Mouse (Mus musculus): Measurements from ENCODE around the gene Gm9376.

The Gm9376 gene

GRCm38 (mm10) chr14:118266660-118267059 is at the start of gene Gm9376:
Gene Gm9376, plus strand, starts transcription at chr14:118266960.
- DNase-seq (ENCODE audit: low spot score), result no peak

- no peak for DNase-seq (ENCODE audit: low spot score)
These were observed 45.9 kb upstream of the Gm9376 start for GRCm38 (mm10) chr14:118220885-118221284.

GRCm38 (mm10) chr14:118225061-118225743 is 41.6 kb upstream of the Gm9376 start:
- no peak for DNase-seq (ENCODE audit: low spot score)

- DNase-seq (ENCODE audit: low spot score), result no peak
These were observed 40.8 kb upstream of the Gm9376 start for GRCm38 (mm10) chr14:118225911-118226310.

- no peak for DNase-seq (ENCODE audit: low spot score)
These were observed 40.1 kb upstream of the Gm9376 start for GRCm38 (mm10) chr14:118226471-118227155.

GRCm38 (mm10) chr14:118232381-118232970 is 34.3 kb upstream of the Gm9376 start:
- DNase-seq (ENCODE audit: low spot score), result no peak

GRCm38 (mm10) chr14:118233786-118234540 is 32.8 kb upstream of the Gm9376 start:
- DNase-seq (ENCODE audit: low spot score), result no peak

- DNase-seq (ENCODE audit: low spot score), result peak; percentile 16
These were observed 32.1 kb upstream of the Gm9376 start for GRCm38 (mm10) chr14:118234541-118235210.

- DNase-seq (ENCODE audit: low spot score), result peak; percentile 3
These were observed 31.3 kb upstream of the Gm9376 start for GRCm38 (mm10) chr14:118235361-118235972.

- peak; percentile 5 for DNase-seq (ENCODE audit: low spot score)
These were observed 30.5 kb upstream of the Gm9376 start for GRCm38 (mm10) chr14:118235973-118236885.

GRCm38 (mm10) chr14:118236886-118237289 is 29.9 kb upstream of the Gm9376 start, which contains the start of gene Sox21:
Gene Sox21, minus strand, starts transcription at chr14:118237030.
- peak; percentile 14 for DNase-seq (ENCODE audit: low spot score)

GRCm38 (mm10) chr14:118237786-118238185 is 29.0 kb upstream of the Gm9376 start:
- no peak for DNase-seq (ENCODE audit: low spot score)

- no peak for DNase-seq (ENCODE audit: low spot score)
These were observed 27.4 kb upstream of the Gm9376 start for GRCm38 (mm10) chr14:118239351-118239750.

GRCm38 (mm10) chr14:118241416-118241815 is 25.3 kb upstream of the Gm9376 start:
- no peak for DNase-seq (ENCODE audit: low spot score)

- no peak for DNase-seq (ENCODE audit: low spot score)
These were observed 13.4 kb upstream of the Gm9376 start for GRCm38 (mm10) chr14:118253381-118253780.

- DNase-seq (ENCODE audit: low spot score), result no peak
These were observed 2.1 kb downstream of the Gm9376 start for GRCm38 (mm10) chr14:118268849-118269248.

GRCm38 (mm10) chr14:118272594-118273555 is 6.1 kb downstream of the Gm9376 start:
- no peak for DNase-seq (ENCODE audit: low spot score)

GRCm38 (mm10) chr14:118277704-118278498 is 11.1 kb downstream of the Gm9376 start:
- DNase-seq (ENCODE audit: low spot score), result no peak

Data from T-cell, adult 2 months (primary cell).